Mouse (Mus musculus) brown adipose tissue, adult 24 weeks (tissue): ENCODE results near the gene Eefsec. TPM values are rescaled to one million over a fixed set of nuclear protein-coding genes. Genes with fewer than 3 reads are reported as not detected.

Source experiments
- H3K27ac ChIP-seq: fragments of 200-500 bp; replicated peaks from 2 replicates; pipeline ENCODE4 v1.5.1; 2012; ENCODE audit warnings: low read depth, mild to moderate bottlenecking, low read length
- H3K4me1 ChIP-seq: fragments of 200-500 bp; 2 replicates; pipeline ENCODE4 v1.6.1; 2012; ENCODE audit warnings: low read length, mixed read lengths; ENCODE audit not compliant: control insufficient read depth, insufficient read depth, insufficient read length
- H3K4me3 ChIP-seq: fragments of 200-500 bp; 2 replicates; pipeline ENCODE4 v1.5.1; 2012; ENCODE audit warnings: low read depth, mild to moderate bottlenecking, low read length, moderate library complexity; ENCODE audit not compliant: insufficient read depth
- polyA plus RNA-seq: library from polyadenylated mRNA; stranded (reverse); fragments of >200 nt; gene quantifications from 2 replicates; pipeline ENCODE4 v1.2.4, GENCODE M21; 2012; ENCODE audit not compliant: missing spikeins, insufficient read depth, insufficient read length

Eefsec gene
- polyA plus RNA-seq, 1 experiment = 3.5 TPM

GRCm38 (mm10) chr6:88233996-88234395, 212.3 kb downstream of the Eefsec start:
- no peak overlapping the region for H3K4me3 ChIP-seq

DNA sequence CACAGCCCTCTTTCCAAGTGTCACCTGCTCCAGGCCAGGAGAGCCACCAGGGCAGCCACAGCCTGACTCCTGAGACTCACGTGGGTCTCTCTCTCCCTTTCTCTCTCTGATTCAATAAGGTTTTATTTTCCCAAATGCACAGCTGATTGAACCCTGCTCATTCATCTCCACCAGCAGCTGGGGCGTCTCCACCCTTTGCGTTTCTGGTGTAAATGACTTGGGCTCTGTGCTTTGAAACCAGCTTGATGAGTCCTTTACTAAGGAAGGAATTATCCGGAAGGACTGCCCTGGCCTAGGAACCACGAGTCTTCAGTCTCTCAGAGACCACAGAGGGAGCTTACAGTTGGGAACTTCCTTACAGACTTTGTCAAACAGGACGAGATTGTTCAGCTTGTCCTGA, 214.1 kb downstream of the Eefsec start:
- H3K27ac ChIP-seq = no peak overlapping the region
- no peaks in the 10 kb centered on the region for H3K4me1 ChIP-seq
- no peak overlapping the region for H3K4me3 ChIP-seq

More at GRCm38 (mm10) chr6:88233996-88234395, 212.3 kb downstream of the Eefsec start:
- H3K4me1 ChIP-seq = no peaks in the 10 kb centered on the region
- no peak overlapping the region for H3K27ac ChIP-seq

- H3K27ac ChIP-seq = no peak overlapping the region
- no peaks in the 10 kb centered on the region for H3K4me1 ChIP-seq
- no peak overlapping the region for H3K4me3 ChIP-seq
Measured at GRCm38 (mm10) chr6:88231821-88232220, 214.5 kb downstream of the Eefsec start.

DNA sequence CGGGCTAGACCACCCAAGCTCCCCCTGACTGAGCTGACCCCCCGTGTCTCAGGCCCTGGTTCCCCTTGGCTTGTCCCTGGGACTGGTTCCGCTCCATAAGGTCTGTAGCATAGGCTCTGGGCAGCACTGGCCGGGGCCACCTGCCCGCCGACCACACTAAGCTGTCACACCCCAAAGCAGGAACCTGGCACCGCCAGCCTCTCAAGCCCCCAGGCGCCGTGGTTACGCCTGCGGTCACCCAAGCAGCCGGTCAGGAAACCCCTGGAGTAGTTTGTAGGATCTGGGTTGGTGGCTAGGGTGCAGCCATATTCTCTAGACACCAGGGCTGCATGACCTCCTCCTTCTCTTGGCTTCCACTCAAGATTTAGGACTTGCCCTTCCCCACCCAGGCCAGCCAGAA, 217.1 kb downstream of the Eefsec start:
- no peaks in the 10 kb centered on the region for H3K4me1 ChIP-seq
- H3K4me3 ChIP-seq = no peak overlapping the region
- H3K27ac ChIP-seq = no peak overlapping the region

GRCm38 (mm10) chr6:88227537-88227936, 218.8 kb downstream of the Eefsec start:
- Histone ChIP-seq H3K4me1 (no peaks in the 10 kb centered on the region), H3K27ac (no peak overlapping the region)

GRCm38 (mm10) chr6:88226570-88226994, 219.8 kb downstream of the Eefsec start:
- Histone ChIP-seq H3K4me1 (no peaks in the 10 kb centered on the region), H3K27ac (no peak overlapping the region), H3K4me3 (no peak overlapping the region)

More at GRCm38 (mm10) chr6:88227537-88227936, 218.8 kb downstream of the Eefsec start:
- no peak overlapping the region for H3K4me3 ChIP-seq

DNA sequence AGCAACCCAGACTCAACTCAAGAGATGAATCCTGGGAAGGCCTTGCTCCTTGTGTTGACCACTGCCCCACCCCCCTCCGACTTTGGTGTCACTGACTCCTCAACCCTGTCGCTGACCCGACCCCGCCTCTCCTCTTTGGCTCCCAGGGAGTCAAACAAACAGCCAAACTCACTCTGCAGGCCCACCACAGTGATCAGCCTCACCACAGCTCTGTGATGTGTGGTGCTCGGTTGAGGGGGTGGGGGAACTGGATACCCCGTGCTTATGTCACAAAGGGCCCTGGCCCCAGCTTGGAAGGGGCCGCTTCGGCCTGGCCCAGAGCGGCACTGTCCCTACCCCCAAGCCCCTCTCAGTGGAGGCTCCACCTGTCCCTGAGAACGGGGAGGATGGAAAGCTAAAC, 224.4 kb downstream of the Eefsec start, which contains the start of gene Dnajb8:
Dnajb8 (plus strand) TSS at position 301 of the 400 bp plus-strand sequence.
- H3K27ac ChIP-seq = no peak within 1 kb of the TSS
- H3K4me3 ChIP-seq = no peak within 1 kb of the TSS
- no peaks in the 10 kb centered on the region for H3K4me1 ChIP-seq

GRCm38 (mm10) chr6:88219094-88219493, 227.2 kb downstream of the Eefsec start:
- Histone ChIP-seq H3K4me3 (no peak overlapping the region), H3K4me1 (no peaks in the 10 kb centered on the region)

GRCm38 (mm10) chr6:88216199-88216598, 230.1 kb downstream of the Eefsec start:
- no peak overlapping the region for H3K4me3 ChIP-seq
- no peak overlapping the region for H3K27ac ChIP-seq
- no peaks in the 10 kb centered on the region for H3K4me1 ChIP-seq

More at GRCm38 (mm10) chr6:88219094-88219493, 227.2 kb downstream of the Eefsec start:
- no peak overlapping the region for H3K27ac ChIP-seq

- Histone ChIP-seq H3K27ac (no peak overlapping the region), H3K4me1 (no peaks in the 10 kb centered on the region)
Measured at GRCm38 (mm10) chr6:88215797-88216196, 230.5 kb downstream of the Eefsec start.

GRCm38 (mm10) chr6:88210182-88210581, 236.2 kb downstream of the Eefsec start:
- H3K4me3 ChIP-seq = no peak overlapping the region
- H3K27ac ChIP-seq = no peak overlapping the region
- peaks cover 4% of the 10 kb centered on the region for H3K4me1 ChIP-seq

More at GRCm38 (mm10) chr6:88215797-88216196, 230.5 kb downstream of the Eefsec start:
- H3K4me3 ChIP-seq = no peak overlapping the region

DNA sequence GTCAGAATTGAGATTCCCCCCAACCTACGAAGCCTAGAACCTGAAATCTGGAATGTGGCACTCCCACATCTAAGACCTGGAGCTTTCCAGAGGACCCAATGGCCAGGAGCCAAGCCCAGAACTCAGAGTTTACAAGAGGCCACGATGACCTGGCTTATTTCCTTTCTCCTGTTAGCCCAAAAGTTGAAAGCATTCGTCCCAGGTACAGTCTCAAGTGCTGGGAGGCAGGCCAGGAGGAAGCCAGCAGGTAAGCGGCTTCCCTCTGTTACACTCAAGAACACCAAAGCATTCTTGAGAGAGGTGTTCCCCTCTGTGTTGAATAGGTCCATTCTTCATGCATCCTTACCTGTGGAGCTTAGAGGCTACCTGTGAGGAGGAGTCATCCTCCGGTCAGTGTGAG, 236.9 kb downstream of the Eefsec start:
- Histone ChIP-seq H3K4me3 (no peak overlapping the region), H3K4me1 (peaks cover 6% of the 10 kb centered on the region), H3K27ac (no peak overlapping the region)

DNA sequence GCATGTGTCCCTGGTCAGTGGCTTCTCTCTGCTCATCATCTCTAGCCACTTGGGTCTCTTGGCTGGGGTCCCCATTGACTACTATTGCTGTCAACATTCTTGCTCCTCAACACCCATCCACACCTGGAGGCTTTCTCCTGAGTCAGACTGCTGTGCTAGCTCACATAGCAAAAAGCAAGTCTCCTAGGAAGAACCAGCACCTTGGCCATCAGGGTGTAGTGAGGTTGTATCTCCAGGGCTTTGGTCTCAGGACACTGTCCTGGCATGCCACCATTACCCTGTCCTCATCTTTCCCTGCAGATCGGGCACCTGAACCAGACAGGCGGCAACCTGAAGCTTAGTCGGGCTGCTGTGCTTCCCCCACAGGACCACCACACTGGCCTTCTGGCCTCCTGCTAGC, 238.0 kb downstream of the Eefsec start:
- H3K4me1 ChIP-seq = peaks cover 6% of the 10 kb centered on the region
- no peak overlapping the region for H3K27ac ChIP-seq
- no peak overlapping the region for H3K4me3 ChIP-seq

- Histone ChIP-seq H3K4me1 (peaks cover 6% of the 10 kb centered on the region), H3K4me3 (no peak overlapping the region), H3K27ac (no peak overlapping the region)
Measured at GRCm38 (mm10) chr6:88207403-88208033, 238.8 kb downstream of the Eefsec start.
